Comparison of ENCODE assay signal across 9 mouse cellular contexts in the genomic region with DNA sequence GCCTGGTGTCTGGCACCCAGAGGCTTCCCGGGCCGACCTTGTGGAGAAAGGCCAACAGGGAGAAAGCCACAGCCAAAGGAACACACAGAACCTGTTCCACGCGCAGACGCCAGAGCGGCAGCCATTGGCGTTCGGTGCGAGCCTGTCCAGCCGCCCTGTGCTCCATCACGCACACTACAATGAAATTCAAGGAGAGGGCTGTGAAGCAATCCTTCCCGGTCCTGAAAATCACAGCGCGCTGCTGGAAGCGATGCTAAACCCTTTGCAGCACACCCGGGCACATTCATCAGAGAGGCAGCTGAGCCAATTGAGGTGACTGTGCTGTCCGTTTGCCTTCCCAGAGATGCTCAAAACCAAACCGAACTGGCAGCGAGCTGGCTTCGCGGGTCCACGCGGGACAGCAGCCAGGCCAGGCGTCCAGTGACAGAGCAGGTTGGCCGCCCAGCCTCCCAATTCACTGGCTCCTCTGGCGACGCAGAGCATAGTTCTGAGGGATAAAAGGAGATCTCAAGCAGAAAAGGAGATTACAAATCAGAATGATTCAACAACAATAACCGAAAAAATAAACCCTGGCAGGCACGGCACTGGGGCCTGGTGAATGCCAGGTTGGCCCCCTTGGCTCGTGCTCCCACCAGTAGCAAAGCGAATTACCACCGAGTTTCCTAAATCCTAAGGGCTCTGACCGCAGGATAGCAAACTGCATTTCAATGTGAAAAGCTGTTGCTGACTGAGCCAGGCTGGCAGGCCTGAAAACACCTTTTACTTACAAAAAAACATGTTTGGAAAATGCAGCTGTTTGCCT.
DNase-seq lines count a peak whose midpoint lies in the region; ATAC-seq and TF ChIP-seq lines count a peak whose summit lies in the region.
"Had no signal": no experiment of that assay in that cellular context is flagged by ENCODE, and none has a peak within 500 bp of the region (broad histone marks: within the 10 kb centered on the region; RNA-seq: fewer than 3 reads in every experiment).

No protein-coding gene starts in this region.

- H3K4me1 ChIP-seq in embryonic fibroblast, embryonic 13.5 days (ENCODE audit: control insufficient read depth, insufficient read depth, low read length) = no peaks in the 10 kb centered on the region
- H3K4me1 ChIP-seq in heart, postnatal 0 days (ENCODE audit: control insufficient read depth, insufficient read depth) = no peaks in the 10 kb centered on the region
- H3K4me1 ChIP-seq in midbrain, embryonic 12.5 days = peaks cover 31% of the 10 kb centered on the region
- peaks cover 9% of the 10 kb centered on the region for H3K4me1 ChIP-seq in testis, adult 2 months (ENCODE audit: control insufficient read depth, insufficient read depth, low read length)

- 7% methylated on average over 33 of the region's 33 CpGs for WGBS in heart, postnatal 0 days
- 1% methylated on average over 33 of the region's 33 CpGs for WGBS in midbrain, embryonic 12.5 days

- peak; percentile 19 to 59 for DNase-seq in urinary bladder, postnatal 4 days (ENCODE audit: low spot score in 2 of 2)
- no peak for DNase-seq in urinary bladder, adult 18-20 months (ENCODE audit: low spot score in 2 of 2)
- DNase-seq in heart, postnatal 0 days (ENCODE audit: low spot score) = no peak
- peak; percentile 19 to 21 for DNase-seq in layer of hippocampus, postnatal 36 days
- no peak for DNase-seq in thymus, postnatal 4 days

- H3K9ac ChIP-seq in heart, postnatal 0 days (replicated peaks; ENCODE audit: low read depth, low read length) = no peak overlapping the region
- H3K9ac ChIP-seq in midbrain, embryonic 12.5 days (replicated peaks) = peak overlapping the region; percentile 11; the same call in 1 of the 2 replicates

- ATAC-seq in heart, postnatal 0 days (ENCODE audit: insufficient read depth, low read depth) = no peak; the same call in 1 of the 2 replicates
- peak; percentile 63 for ATAC-seq in midbrain, embryonic 12.5 days (ENCODE audit: low FRiP score, low read depth)
- ATAC-seq: Patski had no signal

- no peak for TF ChIP-seq EP300 in heart, postnatal 0 days (IDR thresholded peaks at IDR 0.05; ENCODE audit: low read depth)

- H3K27ac ChIP-seq in embryonic fibroblast, embryonic 13.5 days (ENCODE audit: insufficient read depth, low read length) = no peak overlapping the region
- H3K27ac ChIP-seq in heart, postnatal 0 days (ENCODE audit: low read depth) = no peak overlapping the region
- H3K27ac ChIP-seq in midbrain, embryonic 12.5 days (replicated peaks) = 0 out of 2 replicates have a peak overlapping the region, but pooled peaks have one; percentile 16
- H3K27ac ChIP-seq in testis, adult 2 months (ENCODE audit: control insufficient read depth, insufficient read depth, low read depth, low read length) = no peak overlapping the region

- no peaks in the 10 kb centered on the region for H3K36me3 ChIP-seq in heart, postnatal 0 days (replicated peaks; ENCODE audit: control insufficient read depth, insufficient read depth, low read length)
- H3K36me3 ChIP-seq in midbrain, embryonic 12.5 days = no peaks in the 10 kb centered on the region
- H3K36me3 ChIP-seq in testis, adult 2 months (ENCODE audit: control insufficient read depth, insufficient read depth, low read length) = no peaks in the 10 kb centered on the region

- no peak for TF ChIP-seq CTCF in embryonic fibroblast, embryonic 13.5 days (IDR thresholded peaks at IDR 0.05; ENCODE audit: borderline replicate concordance, insufficient read depth, low read length)
- TF ChIP-seq CTCF in heart, postnatal 0 days (IDR thresholded peaks at IDR 0.05; ENCODE audit: low read depth) = no peak
- TF ChIP-seq CTCF in testis, adult 2 months (IDR thresholded peaks at IDR 0.05; ENCODE audit: control insufficient read depth, insufficient read depth, insufficient replicate concordance, low read depth, low read length) = no peak

- H3K9me3 ChIP-seq in heart, postnatal 0 days (replicated peaks; ENCODE audit: control insufficient read depth, low read length) = no peaks in the 10 kb centered on the region
- peaks cover 4% of the 10 kb centered on the region for H3K9me3 ChIP-seq in midbrain, embryonic 12.5 days

- no peak for TF ChIP-seq POLR2A in embryonic fibroblast, embryonic 13.5 days (IDR thresholded peaks at IDR 0.05; ENCODE audit: low read depth, low read length)
- TF ChIP-seq POLR2A in testis, adult 2 months (IDR thresholded peaks at IDR 0.05; ENCODE audit: control insufficient read depth, low read depth, low read length) = no peak

- H3K4me2 ChIP-seq in heart, postnatal 0 days (ENCODE audit: low read depth, low read length) = peak overlapping the region; percentile 53
- peak overlapping the region; percentile 54 for H3K4me2 ChIP-seq in midbrain, embryonic 12.5 days (replicated peaks)

- H3K4me3 ChIP-seq in embryonic fibroblast, embryonic 13.5 days (ENCODE audit: insufficient read depth, low read length) = peak overlapping the region; percentile 11; the same call in 1 of the 2 replicates
- H3K4me3 ChIP-seq in heart, postnatal 0 days (ENCODE audit: low read depth, low read length) = peak overlapping the region; percentile 31
- H3K4me3 ChIP-seq in midbrain, embryonic 12.5 days = peak overlapping the region; percentile 30
- peak overlapping the region; percentile 57 for H3K4me3 ChIP-seq in testis, adult 2 months (ENCODE audit: control insufficient read depth, low read depth, low read length)

- H3K27me3 ChIP-seq in heart, postnatal 0 days (ENCODE audit: control insufficient read depth, insufficient read depth, low read length) = peaks cover 17% of the 10 kb centered on the region; the same call in 1 of the 2 replicates
- H3K27me3 ChIP-seq in midbrain, embryonic 12.5 days = peaks cover 87% of the 10 kb centered on the region
- no peaks in the 10 kb centered on the region for H3K27me3 ChIP-seq in testis, adult 2 months (ENCODE audit: control insufficient read depth, insufficient read depth, low read length)
- H3K27me3 ChIP-seq: Patski had no signal

Comparison
In these comparisons a context has a peak if more than half of its experiments do, and no peak if none do; other contexts are left out.
1. DNase-seq: peak in urinary bladder, postnatal 4 days (2 of 2) and layer of hippocampus, postnatal 36 days (2 of 2); none in urinary bladder, adult 18-20 months (0 of 2), heart, postnatal 0 days (single experiment) and thymus, postnatal 4 days (single experiment).
2. Peak in every context shown above with its lines, with median percentiles within 50 percentile points of each other: H3K4me3 ChIP-seq.